Mouse (Mus musculus) midbrain, embryonic 10.5 days (tissue): ENCODE results near the gene Spef1. TPM values are rescaled to one million over a fixed set of nuclear protein-coding genes. Genes with fewer than 3 reads are reported as not detected.
"Not testable (repeated sequence)": the region's sequence is repeated elsewhere in the genome, so short reads cannot be mapped to it uniquely, and the experiment has no call there.

Experiments
- DNase-seq: peaks from one replicate; pipeline ENCODE4 v3.0.0-alpha.2; 2017; ENCODE audit warnings: low spot score
- H3K27ac ChIP-seq: fragments of 300-500 bp; sonication (generic); replicated peaks from 2 replicates; pipeline ENCODE4 v1.5.1; 2016; ENCODE audit warnings: mild to moderate bottlenecking
- H3K27me3 ChIP-seq: fragments of 300-500 bp; sonication (generic); 2 replicates; pipeline ENCODE4 v1.6.1; 2016; ENCODE audit warnings: low read depth, mild to moderate bottlenecking; ENCODE audit not compliant: poor library complexity, severe bottlenecking
- H3K36me3 ChIP-seq: fragments of 300-500 bp; sonication (generic); 2 replicates; pipeline ENCODE4 v1.6.1; 2016; ENCODE audit warnings: mild to moderate bottlenecking, moderate library complexity
- H3K4me1 ChIP-seq: fragments of 300-500 bp; sonication (generic); 2 replicates; pipeline ENCODE4 v1.6.1; 2016
- H3K4me3 ChIP-seq: fragments of 300-500 bp; sonication (generic); 2 replicates; pipeline ENCODE4 v1.5.1; 2016; ENCODE audit warnings: mild to moderate bottlenecking, moderate library complexity
- H3K9me3 ChIP-seq: fragments of 300-500 bp; sonication (generic); replicated peaks from 2 replicates; pipeline ENCODE4 v1.6.1; 2016; ENCODE audit warnings: mild to moderate bottlenecking
- WGBS: fragments of 180-500 bp; shearing (Covaris S2); methylation state at CpG from one replicate; pipeline ENCODE4 v1.1.7; 2016; 5-methylcytosine and 5-hydroxymethylcytosine counted together
- polyA plus RNA-seq: library from polyadenylated mRNA; unstranded; fragments of >200 nt; fragmentation: Nextera tagmentation; extraction: Ambion mirVana; gene quantifications from 2 replicates; pipeline ENCODE4 v1.2.1, GENCODE M21; 2016

The Spef1 gene
- 3.7 and 6.3 TPM in 2 replicates for polyA plus RNA-seq

- peaks cover 63% of the 10 kb centered on the region for H3K4me1 ChIP-seq
- H3K36me3 ChIP-seq, result peaks cover 25% of the 10 kb centered on the region
- peak; percentile 92 for DNase-seq
- WGBS, result under 1% methylated on average over 42 of the region's 43 CpGs
- H3K27ac ChIP-seq, result peak within 1 kb of the TSS; percentile 93
- H3K27me3 ChIP-seq, result peaks cover 14% of the 10 kb centered on the region
- H3K9me3 ChIP-seq, result no peaks in the 10 kb centered on the region
- H3K4me3 ChIP-seq, result peak within 1 kb of the TSS; percentile 71
These were observed at the start of gene Spef1, which contains the start of gene Cdc25b for GRCm38 (mm10) chr2:131186771-131187601. TSS of gene Spef1 (minus strand) at chr2:131187282. TSS of gene Cdc25b (plus strand) at chr2:131186949.

GRCm38 (mm10) chr2:131234970-131235635 lies 48.0 kb upstream of the Spef1 start:
- Histone ChIP-seq H3K36me3 (peaks cover 21% of the 10 kb centered on the region), H3K4me1 (peaks cover 35% of the 10 kb centered on the region), H3K27me3 (no peaks in the 10 kb centered on the region), H3K27ac (no peak overlapping the region), H3K4me3 (peak overlapping the region; percentile 62; the same call in 1 of the 2 replicates), H3K9me3 (no peaks in the 10 kb centered on the region)
- 82% methylated on average over 7 of the region's 7 CpGs for WGBS
- DNase-seq, result no peak

- Histone ChIP-seq H3K27me3 (no peaks in the 10 kb centered on the region), H3K27ac (peak overlapping the region; percentile 84), H3K4me1 (peaks cover 35% of the 10 kb centered on the region), H3K9me3 (no peaks in the 10 kb centered on the region), H3K36me3 (peaks cover 12% of the 10 kb centered on the region), H3K4me3 (peak overlapping the region; percentile 62)
- 15% methylated on average over 28 of the region's 28 CpGs for WGBS
- DNase-seq, result no peak
These were observed 47.1 kb upstream of the Spef1 start for GRCm38 (mm10) chr2:131234127-131234650.

- Histone ChIP-seq H3K4me1 (peaks cover 35% of the 10 kb centered on the region), H3K27me3 (no peaks in the 10 kb centered on the region), H3K36me3 (peaks cover 5% of the 10 kb centered on the region; the same call in 1 of the 2 replicates), H3K27ac (peak within 1 kb of the TSS; percentile 84), H3K4me3 (peak within 1 kb of the TSS; percentile 62), H3K9me3 (no peaks in the 10 kb centered on the region)
- 10% methylated on average over 29 of the region's 29 CpGs for WGBS
- DNase-seq, result peak; percentile 96
These were observed 46.4 kb upstream of the Spef1 start, which contains the start of gene Mavs for GRCm38 (mm10) chr2:131233307-131234126. TSS of gene Mavs (plus strand) at chr2:131234063.

GRCm38 (mm10) chr2:131232558-131232957 lies 45.5 kb upstream of the Spef1 start:
- DNase-seq, result no peak
- Histone ChIP-seq H3K36me3 (peaks cover 5% of the 10 kb centered on the region; the same call in 1 of the 2 replicates), H3K4me3 (no peak overlapping the region), H3K27me3 (no peaks in the 10 kb centered on the region), H3K9me3 (no peaks in the 10 kb centered on the region), H3K4me1 (peaks cover 35% of the 10 kb centered on the region), H3K27ac (no peak overlapping the region)
- WGBS, result 89% methylated on average over 2 of the region's 2 CpGs

GRCm38 (mm10) chr2:131227243-131227642 lies 40.2 kb upstream of the Spef1 start:
- no peak overlapping the region for H3K4me3 ChIP-seq
- DNase-seq, result no peak
- no peaks in the 10 kb centered on the region for H3K36me3 ChIP-seq
- no peaks in the 10 kb centered on the region for H3K9me3 ChIP-seq
- H3K27ac ChIP-seq, result no peak overlapping the region
- WGBS, result 93% methylated on average over 3 of the region's 3 CpGs
- H3K27me3 ChIP-seq, result no peaks in the 10 kb centered on the region
- H3K4me1 ChIP-seq, result no peaks in the 10 kb centered on the region

GRCm38 (mm10) chr2:131226669-131227068 lies 39.6 kb upstream of the Spef1 start:
- 79% methylated on average over 2 of the region's 2 CpGs for WGBS
- not testable (repeated sequence) for DNase-seq, H3K9me3 ChIP-seq

GRCm38 (mm10) chr2:131225178-131225577 lies 38.1 kb upstream of the Spef1 start:
- WGBS, result 88% methylated on average over 6 of the region's 6 CpGs
- no peak overlapping the region for H3K4me3 ChIP-seq
- H3K9me3 ChIP-seq, result no peaks in the 10 kb centered on the region
- no peaks in the 10 kb centered on the region for H3K27me3 ChIP-seq
- no peak overlapping the region for H3K27ac ChIP-seq
- no peak for DNase-seq
- H3K36me3 ChIP-seq, result no peaks in the 10 kb centered on the region
- no peaks in the 10 kb centered on the region for H3K4me1 ChIP-seq

More at GRCm38 (mm10) chr2:131226669-131227068, 39.6 kb upstream of the Spef1 start:
- not testable (repeated sequence) for H3K36me3 ChIP-seq, H3K4me3 ChIP-seq, H3K27ac ChIP-seq, H3K4me1 ChIP-seq, H3K27me3 ChIP-seq

- H3K27me3 ChIP-seq, result no peaks in the 10 kb centered on the region
- 53% methylated on average over 1 of the region's 1 CpGs for WGBS
- no peaks in the 10 kb centered on the region for H3K4me1 ChIP-seq
- H3K4me3 ChIP-seq, result no peak overlapping the region
- H3K36me3 ChIP-seq, result no peaks in the 10 kb centered on the region
- DNase-seq, result no peak
- no peaks in the 10 kb centered on the region for H3K9me3 ChIP-seq
- no peak overlapping the region for H3K27ac ChIP-seq
These were observed 36.5 kb upstream of the Spef1 start for GRCm38 (mm10) chr2:131223569-131223968.

- DNase-seq, result no peak
- Histone ChIP-seq H3K9me3 (no peaks in the 10 kb centered on the region), H3K27ac (no peak overlapping the region), H3K4me3 (no peak overlapping the region), H3K27me3 (no peaks in the 10 kb centered on the region), H3K4me1 (no peaks in the 10 kb centered on the region), H3K36me3 (no peaks in the 10 kb centered on the region)
- 65% methylated on average over 5 of the region's 5 CpGs for WGBS
These were observed 35.5 kb upstream of the Spef1 start for GRCm38 (mm10) chr2:131222562-131222961.

- DNase-seq, result no peak
- Histone ChIP-seq H3K27me3 (no peaks in the 10 kb centered on the region), H3K9me3 (no peaks in the 10 kb centered on the region), H3K27ac (no peak overlapping the region), H3K36me3 (no peaks in the 10 kb centered on the region), H3K4me3 (no peak overlapping the region), H3K4me1 (no peaks in the 10 kb centered on the region)
- WGBS, result 87% methylated on average over 3 of the region's 3 CpGs
These were observed 34.9 kb upstream of the Spef1 start for GRCm38 (mm10) chr2:131221853-131222515.

- Histone ChIP-seq H3K9me3 (no peaks in the 10 kb centered on the region), H3K4me3 (no peak overlapping the region), H3K27ac (no peak overlapping the region), H3K4me1 (no peaks in the 10 kb centered on the region), H3K36me3 (no peaks in the 10 kb centered on the region), H3K27me3 (no peaks in the 10 kb centered on the region)
- no peak for DNase-seq
- 81% methylated on average over 4 of the region's 4 CpGs for WGBS
These were observed 32.9 kb upstream of the Spef1 start for GRCm38 (mm10) chr2:131220030-131220429.
